Mouse (Mus musculus) intestine, embryonic 14.5 days (tissue): ENCODE results near the gene Gm45716. TPM values are rescaled to one million over a fixed set of nuclear protein-coding genes. Genes with fewer than 3 reads are reported as not detected.

ENCODE experiments used
- ATAC-seq: fragments of 200-750 bp; cut with Nextera tagmentation; replicated peaks from 2 replicates; pipeline ENCODE4 v1.8.0; 2017; ENCODE audit warnings: low read depth, moderate number of reproducible peaks, moderate TSS enrichment, moderate library complexity; ENCODE audit not compliant: low FRiP score, low TSS enrichment
- DNase-seq: peaks from one replicate; pipeline ENCODE4 v3.0.0-alpha.2; 2018; ENCODE audit warnings: low spot score
- H3K27ac ChIP-seq: fragments of 300-500 bp; sonication (generic); 2 replicates; pipeline ENCODE4 v1.5.1; 2014; ENCODE audit warnings: low read depth, mild to moderate bottlenecking, control low read depth
- H3K27me3 ChIP-seq: fragments of 300-500 bp; sonication (generic); replicated peaks from 2 replicates; pipeline ENCODE4 v1.6.1; 2014; ENCODE audit warnings: low read length, control low read depth; ENCODE audit not compliant: control insufficient read depth, insufficient read depth
- H3K36me3 ChIP-seq: fragments of 300-500 bp; sonication (generic); 2 replicates; pipeline ENCODE4 v1.6.1; 2014; ENCODE audit warnings: low read length, control low read depth; ENCODE audit not compliant: control insufficient read depth, insufficient read depth
- H3K4me1 ChIP-seq: fragments of 300-500 bp; sonication (generic); replicated peaks from 2 replicates; pipeline ENCODE4 v1.6.1; 2014; ENCODE audit warnings: low read length, control low read depth, mixed read lengths; ENCODE audit not compliant: control insufficient read depth, insufficient read depth
- H3K4me2 ChIP-seq: fragments of 300-500 bp; sonication (generic); 2 replicates; pipeline ENCODE4 v1.6.1; 2014; ENCODE audit warnings: low read length
- H3K4me3 ChIP-seq: fragments of 300-500 bp; sonication (generic); 2 replicates; pipeline ENCODE4 v1.5.1; 2014; ENCODE audit warnings: low read depth, low read length, control low read depth, mixed read lengths
- H3K9ac ChIP-seq: fragments of 300-500 bp; sonication (generic); 2 replicates; pipeline ENCODE4 v1.6.1; 2014; ENCODE audit warnings: mild to moderate bottlenecking, low read length
- H3K9me3 ChIP-seq: fragments of 300-500 bp; sonication (generic); 2 replicates; pipeline ENCODE4 v1.6.1; 2016; ENCODE audit warnings: low read length, control low read depth; ENCODE audit not compliant: control insufficient read depth
- WGBS: fragments of 180-500 bp; shearing (Covaris S2); extraction: QIAGEN DNeasy Blood & Tissue Kit; methylation state at CpG from one replicate; pipeline ENCODE4 v1.1.7; 2014; 5-methylcytosine and 5-hydroxymethylcytosine counted together
- polyA plus RNA-seq: library from polyadenylated mRNA; unstranded; fragments of >200 nt; fragmentation: Nextera tagmentation; extraction: Ambion mirVana; gene quantifications from 2 replicates; pipeline ENCODE4 v1.2.1, GENCODE M21; 2014

The Gm45716 gene
- polyA plus RNA-seq, 1 experiment from 2014 or later = 13.2 TPM

- WGBS = 76% methylated on average over 5 of the region's 5 CpGs
- Histone ChIP-seq H3K4me2 (no peak overlapping the region), H3K4me1 (peaks cover 4% of the 10 kb centered on the region), H3K27me3 (no peaks in the 10 kb centered on the region), H3K4me3 (no peak overlapping the region), H3K27ac (no peak overlapping the region), H3K36me3 (no peaks in the 10 kb centered on the region), H3K9me3 (no peaks in the 10 kb centered on the region), H3K9ac (no peak overlapping the region)
- DNase-seq (no peak), ATAC-seq (no peak)
These were observed 50.1 kb downstream of the Gm45716 start for GRCm38 (mm10) chr11:90237616-90238015.

DNA sequence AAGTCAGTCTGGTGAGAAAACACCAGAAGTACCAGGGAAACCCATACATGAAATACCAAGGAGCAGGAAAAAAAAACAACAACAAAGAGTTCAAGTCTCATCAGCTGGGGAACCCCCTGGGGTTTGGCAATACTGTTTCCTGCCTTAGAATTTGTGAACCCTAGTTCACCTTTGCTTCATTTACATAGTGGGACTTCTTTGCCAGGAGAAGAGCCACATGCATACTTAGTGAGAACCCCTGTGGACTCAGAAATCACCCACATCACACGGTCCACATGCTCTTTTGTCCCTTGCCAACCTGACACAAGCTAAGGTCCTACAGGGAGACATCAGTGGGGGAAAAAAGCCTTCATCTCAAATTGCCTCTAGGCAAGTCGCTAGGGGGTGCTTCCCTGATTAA lies 51.2 kb downstream of the Gm45716 start:
- WGBS = 25% methylated on average over 2 of the region's 2 CpGs
- Histone ChIP-seq H3K9me3 (no peaks in the 10 kb centered on the region), H3K9ac (no peak overlapping the region), H3K4me3 (no peak overlapping the region), H3K27me3 (no peaks in the 10 kb centered on the region), H3K27ac (no peak overlapping the region), H3K4me2 (no peak overlapping the region), H3K36me3 (no peaks in the 10 kb centered on the region), H3K4me1 (no peaks in the 10 kb centered on the region)
- ATAC-seq (no peak), DNase-seq (no peak)

DNA sequence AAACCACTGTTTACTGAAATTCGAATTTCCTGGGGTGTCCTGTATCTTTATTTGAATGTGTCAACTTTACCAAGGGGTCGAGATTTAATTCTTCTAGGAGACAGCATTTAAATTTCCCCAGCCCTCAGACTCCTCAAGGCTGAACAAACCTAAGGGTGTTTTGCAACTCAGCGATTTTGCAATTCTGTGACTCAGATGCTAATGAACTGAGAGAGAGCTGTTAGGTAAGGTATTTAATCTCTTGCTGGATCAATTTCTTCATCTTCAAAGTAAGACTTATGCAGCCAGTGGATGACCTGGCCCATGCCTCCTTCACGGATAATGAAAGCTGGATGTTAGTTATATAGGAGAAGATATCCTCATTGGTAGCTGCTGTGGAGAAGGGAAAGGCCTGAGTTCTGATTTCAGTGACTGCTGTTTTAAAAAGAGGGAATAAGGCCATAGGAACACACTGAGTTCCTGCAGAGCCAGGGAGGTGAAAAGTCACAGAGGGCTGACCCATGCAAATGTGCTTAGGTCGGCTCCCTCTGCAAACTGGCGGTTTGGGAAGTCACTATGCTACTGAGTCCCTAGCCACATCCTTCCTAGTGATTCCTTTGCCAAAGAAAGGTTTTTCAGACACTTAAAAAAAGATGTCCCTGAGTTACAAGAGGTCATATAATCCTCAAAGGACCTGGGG lies 53.3 kb downstream of the Gm45716 start:
- ATAC-seq = no peak
- H3K27ac ChIP-seq = no peak overlapping the region

GRCm38 (mm10) chr11:90241874-90242273 lies 54.4 kb downstream of the Gm45716 start:
- 82% methylated on average over 2 of the region's 2 CpGs for whole genome bisulfite sequencing
- no peaks in the 10 kb centered on the region for H3K36me3 ChIP-seq
- H3K9ac ChIP-seq = no peak overlapping the region
- H3K27ac ChIP-seq = no peak overlapping the region
- ATAC-seq (no peak), DNase-seq (no peak)
- no peak overlapping the region for H3K4me3 ChIP-seq
- no peaks in the 10 kb centered on the region for H3K27me3 ChIP-seq
- H3K9me3 ChIP-seq = no peaks in the 10 kb centered on the region
- H3K4me1 ChIP-seq = no peaks in the 10 kb centered on the region
- no peak overlapping the region for H3K4me2 ChIP-seq

More for the DNA sequence above, 53.3 kb downstream of the Gm45716 start:
- DNase-seq = no peak
- Histone ChIP-seq H3K4me1 (no peaks in the 10 kb centered on the region), H3K36me3 (no peaks in the 10 kb centered on the region), H3K9ac (no peak overlapping the region), H3K27me3 (no peaks in the 10 kb centered on the region), H3K9me3 (no peaks in the 10 kb centered on the region), H3K4me2 (no peak overlapping the region), H3K4me3 (no peak overlapping the region)
- 28% methylated on average over 6 of the region's 6 CpGs for WGBS

- no peak overlapping the region for H3K9ac ChIP-seq
- H3K4me1 ChIP-seq = no peaks in the 10 kb centered on the region
- H3K27me3 ChIP-seq = no peaks in the 10 kb centered on the region
- 96% methylated on average over 2 of the region's 2 CpGs for WGBS
- no peak overlapping the region for H3K4me3 ChIP-seq
- H3K27ac ChIP-seq = no peak overlapping the region
- H3K4me2 ChIP-seq = no peak overlapping the region
- DNase-seq = no peak
- no peaks in the 10 kb centered on the region for H3K9me3 ChIP-seq
- H3K36me3 ChIP-seq = no peaks in the 10 kb centered on the region
- no peak for ATAC-seq
These were observed 55.8 kb downstream of the Gm45716 start for GRCm38 (mm10) chr11:90243300-90243699.

DNA sequence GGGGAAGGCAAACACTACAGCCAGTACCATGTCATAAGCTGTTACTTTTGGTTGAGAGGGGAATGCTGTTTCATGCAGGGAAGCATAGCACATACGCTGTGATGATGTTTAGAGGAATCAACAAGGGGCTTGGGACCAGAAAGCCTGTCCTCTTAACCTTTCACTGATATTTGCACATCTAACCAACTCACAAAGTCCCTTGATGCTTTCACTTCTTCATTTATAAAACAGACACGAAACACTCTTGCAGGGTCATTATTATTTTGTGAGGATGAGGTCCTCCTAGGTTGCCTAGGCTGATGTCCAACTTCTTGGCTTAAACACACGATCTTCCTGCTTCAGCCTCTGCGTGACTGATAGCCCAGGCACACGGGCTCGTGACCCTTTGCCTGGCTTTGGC lies 58.1 kb downstream of the Gm45716 start:
- Histone ChIP-seq H3K9ac (no peak overlapping the region), H3K36me3 (no peaks in the 10 kb centered on the region), H3K4me2 (no peak overlapping the region), H3K4me3 (no peak overlapping the region), H3K27me3 (no peaks in the 10 kb centered on the region), H3K27ac (no peak overlapping the region), H3K9me3 (no peaks in the 10 kb centered on the region), H3K4me1 (peaks cover 10% of the 10 kb centered on the region)
- 80% methylated on average over 6 of the region's 6 CpGs for WGBS
- no peak for ATAC-seq
- DNase-seq = no peak

GRCm38 (mm10) chr11:90246676-90247075 lies 59.2 kb downstream of the Gm45716 start:
- Histone ChIP-seq H3K9me3 (no peaks in the 10 kb centered on the region), H3K27ac (no peak overlapping the region), H3K4me2 (no peak overlapping the region), H3K27me3 (no peaks in the 10 kb centered on the region), H3K9ac (no peak overlapping the region), H3K4me1 (peaks cover 14% of the 10 kb centered on the region), H3K36me3 (no peaks in the 10 kb centered on the region), H3K4me3 (no peak overlapping the region)
- WGBS = 84% methylated on average over 4 of the region's 4 CpGs
- no peak for DNase-seq
- ATAC-seq = no peak

GRCm38 (mm10) chr11:90247793-90248192 lies 60.3 kb downstream of the Gm45716 start:
- Histone ChIP-seq H3K4me3 (no peak overlapping the region), H3K27ac (no peak overlapping the region), H3K9me3 (no peaks in the 10 kb centered on the region), H3K27me3 (no peaks in the 10 kb centered on the region), H3K9ac (no peak overlapping the region), H3K36me3 (no peaks in the 10 kb centered on the region), H3K4me1 (peaks cover 23% of the 10 kb centered on the region), H3K4me2 (no peak overlapping the region)
- DNase-seq = no peak
- 72% methylated on average over 4 of the region's 4 CpGs for WGBS
- ATAC-seq = no peak

- H3K4me2 ChIP-seq = peak within 1 kb of the TSS; percentile 77
- WGBS = under 1% methylated on average over 51 of the region's 51 CpGs
- H3K27ac ChIP-seq = peak within 1 kb of the TSS; percentile 65
- ATAC-seq = peak; percentile 99
- peak; percentile 96 for DNase-seq
- H3K9ac ChIP-seq = peak within 1 kb of the TSS; percentile 83
- H3K9me3 ChIP-seq = no peaks in the 10 kb centered on the region
- H3K36me3 ChIP-seq = no peaks in the 10 kb centered on the region
- H3K4me1 ChIP-seq = peaks cover 26% of the 10 kb centered on the region
- no peaks in the 10 kb centered on the region for H3K27me3 ChIP-seq
- peak within 1 kb of the TSS; percentile 66 for H3K4me3 ChIP-seq
These were observed 61.7 kb downstream of the Gm45716 start, which contains the start of gene Mmd for GRCm38 (mm10) chr11:90249025-90249650. Mmd (plus strand) TSS chr11:90249456.
